Mouse (Mus musculus): ENCODE measurements around the gene Cyp3a59.
"Not testable (repeated sequence)": the region's sequence is repeated elsewhere in the genome, so short reads cannot be mapped to it uniquely, and the experiment has no call there.

Gene Cyp3a59

DNA sequence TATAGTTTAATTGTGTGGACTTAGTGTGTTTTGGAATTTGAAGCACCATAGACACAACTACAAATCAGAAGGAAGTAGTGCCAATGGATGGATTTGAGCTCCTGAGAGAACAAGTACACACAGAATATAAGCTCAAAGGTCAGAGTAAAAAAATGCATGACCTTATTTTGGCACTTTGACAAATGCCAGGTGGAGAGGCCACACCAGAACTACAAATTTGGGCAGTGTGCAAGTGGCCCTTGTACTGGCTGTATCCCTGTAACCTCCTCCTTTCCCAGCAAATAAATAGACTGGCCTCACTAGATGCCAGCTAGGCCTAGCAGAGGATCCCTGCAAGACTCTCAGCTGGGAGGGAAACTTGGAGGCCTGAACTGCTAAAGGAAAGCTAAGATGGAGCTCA lies at the start of gene Cyp3a59:
Cyp3a59 (plus strand) TSS at position 313 of the 400 bp plus-strand sequence.
- DNase-seq (ENCODE audit: low read depth, low spot score), result not testable (repeated sequence)

GRCm38 (mm10) chr5:146070099-146070498 lies 9.0 kb upstream of the Cyp3a59 start:
- no peak for DNase-seq (ENCODE audit: low read depth, low spot score)

DNA sequence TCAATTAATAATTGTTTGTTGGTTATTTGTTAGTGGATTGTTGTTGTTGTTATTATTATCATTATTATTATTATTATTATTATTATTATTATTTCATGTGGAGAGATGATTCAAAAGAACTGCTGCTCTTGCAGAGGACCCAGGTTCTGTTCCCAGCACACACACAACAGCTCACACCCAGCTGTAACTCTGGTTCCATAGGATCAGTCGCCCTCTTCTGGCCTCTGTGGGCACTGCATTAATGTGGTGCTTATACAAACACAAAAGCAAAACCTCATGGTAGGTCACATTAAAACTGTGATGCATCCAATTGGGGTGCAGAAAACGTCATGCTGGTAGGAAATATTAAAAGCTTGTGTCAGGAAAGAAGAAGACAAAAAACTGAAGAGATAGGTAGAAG lies 68.8 kb downstream of the Cyp3a59 start:
- DNase-seq (ENCODE audit: low read depth, low spot score), result peak; percentile 46

GRCm38 (mm10) chr5:146150454-146150853 lies 71.4 kb downstream of the Cyp3a59 start:
- DNase-seq (ENCODE audit: low read depth, low spot score), result no peak

DNA sequence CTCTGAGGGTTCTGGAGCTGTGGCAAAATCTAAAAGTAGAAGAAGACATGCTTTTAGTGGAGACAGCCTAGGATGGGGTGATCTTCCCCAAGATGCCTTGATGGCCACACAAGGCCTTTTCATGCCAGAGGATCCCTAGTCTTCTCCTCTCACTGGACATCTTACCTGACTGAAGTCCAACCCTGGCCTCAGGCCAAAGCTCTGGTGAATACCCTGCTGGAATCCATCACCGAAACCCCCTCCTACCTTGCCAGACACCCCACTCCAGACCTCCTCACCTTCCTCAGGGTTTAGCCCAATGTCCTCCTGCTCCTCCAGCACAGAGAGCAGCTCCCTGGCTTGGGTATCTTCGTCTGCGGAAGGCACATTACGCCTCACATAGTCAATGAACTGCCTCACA lies 79.3 kb downstream of the Cyp3a59 start:
- not testable (repeated sequence) for DNase-seq (ENCODE audit: low read depth, low spot score)

DNA sequence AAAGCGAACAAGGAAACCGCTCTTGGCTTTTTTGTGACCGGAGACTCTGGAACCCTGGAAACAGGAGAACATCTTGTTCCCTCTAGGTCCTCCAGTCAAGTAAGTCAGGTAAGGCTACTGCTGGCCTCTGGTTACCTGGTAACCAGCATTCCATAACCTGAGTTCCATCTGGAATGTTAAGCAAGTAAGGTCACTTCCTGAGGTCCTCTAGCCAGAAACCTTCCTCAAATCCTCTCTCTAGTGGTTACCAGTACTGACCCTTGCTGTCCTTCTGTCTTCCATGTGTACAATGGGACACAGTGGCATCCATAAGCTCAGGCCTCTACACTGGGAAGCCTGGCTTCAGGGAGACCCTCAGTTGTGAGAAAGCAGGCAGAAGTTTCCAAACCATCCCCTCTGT lies 81.4 kb downstream of the Cyp3a59 start, which contains the start of gene Gm5565:
Gm5565 (minus strand) TSS at position 101 of the 400 bp plus-strand sequence.
- DNase-seq (ENCODE audit: low read depth, low spot score), result not testable (repeated sequence)
